Mouse (Mus musculus) ovary, postnatal 14 days (tissue): Measurements from ENCODE around the gene Hdac9.

Experiments
- DNase-seq: peaks from one replicate; pipeline ENCODE4 v3.0.0; 2022; ENCODE audit warnings: low spot score

Gene Hdac9

DNA sequence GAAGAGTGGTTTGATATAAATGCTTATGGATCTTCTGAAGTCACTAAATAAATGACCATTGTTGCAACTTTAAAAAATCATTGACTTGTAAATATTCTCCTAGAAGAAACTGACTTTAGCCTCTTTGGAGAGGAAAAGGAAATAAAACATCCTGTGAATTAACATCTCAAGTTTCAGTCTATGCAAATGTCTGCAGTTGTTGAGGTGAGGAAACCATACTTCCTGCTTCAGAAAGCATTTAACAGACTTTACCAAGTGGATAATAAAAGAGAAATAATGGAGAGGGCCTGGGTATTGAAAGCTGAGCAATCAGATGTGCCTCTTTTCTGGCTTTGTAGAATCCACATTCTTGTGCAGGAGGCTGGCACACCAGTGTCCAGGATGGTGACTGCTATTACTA is 110.4 kb downstream of the Hdac9 start:
- no peak for DNase-seq

DNA sequence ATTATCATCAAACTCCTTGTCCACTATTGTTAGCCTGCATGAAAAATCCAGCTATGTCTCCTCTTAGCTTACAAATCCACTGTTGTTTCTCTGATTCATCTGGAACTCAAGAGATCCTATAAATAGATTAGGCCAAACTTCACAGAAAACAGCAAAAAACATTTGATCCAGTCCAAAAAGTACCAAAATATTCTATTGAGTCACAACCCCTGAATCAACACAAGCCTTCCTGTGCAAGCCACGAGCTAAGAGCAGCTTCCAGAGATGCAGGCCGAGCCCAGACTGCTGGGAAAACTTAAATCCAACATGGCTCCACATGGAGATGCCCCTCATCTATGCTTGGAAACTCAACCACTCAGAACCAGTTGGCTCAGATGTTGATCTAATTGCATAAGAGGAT is 113.2 kb downstream of the Hdac9 start:
- no peak for DNase-seq

DNA sequence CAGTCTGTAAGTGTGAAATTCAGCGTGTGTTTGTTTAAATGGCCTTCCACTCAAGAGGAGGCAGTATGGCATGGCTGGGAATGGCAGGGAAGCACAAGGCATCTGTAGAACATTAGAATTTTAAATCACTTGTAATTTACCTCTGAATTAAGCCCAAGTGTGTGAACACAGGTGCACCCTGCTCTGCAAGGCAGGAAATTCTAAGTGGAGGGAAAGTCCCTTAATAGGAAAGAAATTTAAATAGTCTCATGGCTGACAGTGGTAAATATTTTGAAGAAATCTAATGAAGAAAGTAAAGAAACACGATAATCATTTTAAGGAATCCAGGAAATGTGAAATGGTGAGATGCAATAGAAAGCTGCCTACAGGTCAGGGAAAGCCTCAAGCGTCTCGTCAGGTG is 114.6 kb downstream of the Hdac9 start:
- DNase-seq: no peak

DNA sequence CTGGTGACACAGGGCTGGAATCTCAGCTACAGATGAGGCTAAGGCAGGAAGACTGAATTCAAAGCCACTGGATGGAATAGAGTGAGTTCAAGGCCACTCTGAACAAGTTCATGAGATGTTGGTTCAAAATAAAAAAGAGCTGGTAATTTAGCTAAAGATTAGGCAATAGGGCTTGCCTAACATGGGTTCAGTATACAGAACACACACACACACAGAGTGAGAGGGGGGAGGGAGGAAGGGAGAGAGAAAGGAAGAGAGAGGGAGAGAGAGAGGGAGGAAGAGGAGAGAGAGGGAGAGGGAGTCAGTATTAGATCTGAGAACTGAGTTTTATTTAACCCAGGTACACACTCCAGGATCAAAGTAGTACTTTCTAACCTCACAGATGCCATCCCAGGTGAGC is 115.1 kb downstream of the Hdac9 start:
- no peak for DNase-seq

DNA sequence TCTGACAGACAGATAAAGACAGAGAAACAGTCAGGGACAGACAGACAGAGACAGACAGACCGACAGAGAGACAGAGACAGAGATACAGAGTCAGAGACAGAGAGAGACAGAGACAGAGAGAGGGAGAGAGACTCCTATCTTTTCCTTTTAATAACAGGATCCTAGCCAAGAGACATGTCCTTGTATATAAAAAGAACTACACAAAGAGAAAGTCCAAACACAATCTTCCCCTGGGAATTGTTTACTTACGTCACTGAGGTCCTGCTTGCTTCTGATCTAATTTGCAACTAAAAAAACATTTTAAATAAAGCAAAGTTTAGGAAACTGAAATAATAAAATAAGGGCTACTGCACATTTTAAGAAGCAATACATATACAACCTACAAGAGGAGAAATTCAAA is 119.5 kb downstream of the Hdac9 start:
- DNase-seq: no peak

DNA sequence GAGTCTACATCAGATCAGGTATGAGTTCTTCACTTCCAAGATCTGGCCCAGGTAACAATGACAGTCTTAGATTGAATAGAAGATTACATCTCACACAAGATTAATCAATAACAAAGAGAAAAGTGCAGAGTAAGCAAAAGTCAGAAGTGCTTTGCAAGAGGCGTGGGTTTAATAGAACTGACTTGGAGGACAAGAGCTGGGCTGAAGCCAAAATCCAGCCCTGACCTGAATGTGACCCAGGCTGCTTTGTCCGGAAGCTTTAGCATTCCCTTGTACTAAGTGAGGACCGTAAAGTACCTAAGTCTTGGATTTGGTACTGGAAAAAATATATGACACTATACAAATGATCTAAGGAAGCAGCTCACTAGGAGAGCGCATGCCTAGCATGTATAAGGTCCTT is 121.4 kb downstream of the Hdac9 start:
- DNase-seq: no peak

DNA sequence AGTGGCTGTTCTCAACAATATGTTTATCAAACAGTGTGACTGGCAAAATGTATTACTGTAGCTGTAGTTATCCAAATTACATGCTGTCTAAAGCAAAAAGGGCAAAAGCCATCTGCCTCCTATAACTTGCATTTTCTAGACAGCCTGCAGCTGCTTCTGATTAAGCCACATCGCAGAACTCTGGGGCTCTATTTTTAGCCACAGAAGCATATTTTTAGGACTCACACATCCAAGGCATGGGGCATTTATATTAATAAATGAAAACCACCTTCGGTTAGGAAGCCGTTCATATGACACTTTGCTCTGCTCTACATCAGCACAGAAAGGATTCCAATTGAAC is 124.8 kb downstream of the Hdac9 start:
- DNase-seq: no peak

DNA sequence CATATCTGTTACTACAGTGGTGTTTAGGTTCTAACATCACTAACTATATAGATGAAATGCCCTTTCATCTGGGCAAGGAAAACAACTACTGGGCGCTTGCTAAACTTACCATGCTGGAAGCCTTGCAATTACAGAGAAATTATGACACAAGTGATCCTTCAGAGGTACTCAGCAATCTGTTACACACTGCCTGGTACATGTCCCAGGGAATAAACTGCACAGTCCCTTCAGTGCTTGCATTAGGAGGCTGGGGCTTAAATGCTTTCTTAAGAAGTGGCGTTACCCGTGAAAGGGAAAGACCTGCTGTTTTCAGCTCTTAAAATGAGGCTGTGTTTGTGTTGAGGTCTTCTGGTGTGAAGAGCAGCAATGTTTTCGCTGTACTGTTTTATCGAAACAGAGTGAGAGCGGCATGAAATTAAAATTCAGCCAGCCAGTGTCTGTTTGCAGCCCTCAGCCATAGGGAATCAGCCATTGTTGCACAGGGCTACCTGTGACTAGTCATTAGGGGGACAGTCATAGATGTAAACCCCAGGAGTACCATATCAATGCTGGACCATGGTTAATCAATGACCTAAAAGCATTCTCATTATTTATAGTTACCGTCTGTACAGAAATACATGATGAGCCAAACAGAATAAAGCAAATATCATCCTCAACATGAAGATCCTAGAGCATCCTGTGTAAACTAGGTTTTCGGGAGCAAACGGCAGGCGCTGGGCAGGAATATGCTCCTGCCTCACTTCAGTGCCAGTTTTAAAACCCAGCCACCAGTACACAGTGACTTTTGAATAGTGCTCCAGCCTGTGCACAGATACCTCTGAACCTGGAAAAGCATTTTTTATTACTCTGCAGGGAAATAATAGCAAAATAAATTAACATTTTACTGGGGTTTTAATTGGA is 125.4 kb downstream of the Hdac9 start:
- no peak for DNase-seq

DNA sequence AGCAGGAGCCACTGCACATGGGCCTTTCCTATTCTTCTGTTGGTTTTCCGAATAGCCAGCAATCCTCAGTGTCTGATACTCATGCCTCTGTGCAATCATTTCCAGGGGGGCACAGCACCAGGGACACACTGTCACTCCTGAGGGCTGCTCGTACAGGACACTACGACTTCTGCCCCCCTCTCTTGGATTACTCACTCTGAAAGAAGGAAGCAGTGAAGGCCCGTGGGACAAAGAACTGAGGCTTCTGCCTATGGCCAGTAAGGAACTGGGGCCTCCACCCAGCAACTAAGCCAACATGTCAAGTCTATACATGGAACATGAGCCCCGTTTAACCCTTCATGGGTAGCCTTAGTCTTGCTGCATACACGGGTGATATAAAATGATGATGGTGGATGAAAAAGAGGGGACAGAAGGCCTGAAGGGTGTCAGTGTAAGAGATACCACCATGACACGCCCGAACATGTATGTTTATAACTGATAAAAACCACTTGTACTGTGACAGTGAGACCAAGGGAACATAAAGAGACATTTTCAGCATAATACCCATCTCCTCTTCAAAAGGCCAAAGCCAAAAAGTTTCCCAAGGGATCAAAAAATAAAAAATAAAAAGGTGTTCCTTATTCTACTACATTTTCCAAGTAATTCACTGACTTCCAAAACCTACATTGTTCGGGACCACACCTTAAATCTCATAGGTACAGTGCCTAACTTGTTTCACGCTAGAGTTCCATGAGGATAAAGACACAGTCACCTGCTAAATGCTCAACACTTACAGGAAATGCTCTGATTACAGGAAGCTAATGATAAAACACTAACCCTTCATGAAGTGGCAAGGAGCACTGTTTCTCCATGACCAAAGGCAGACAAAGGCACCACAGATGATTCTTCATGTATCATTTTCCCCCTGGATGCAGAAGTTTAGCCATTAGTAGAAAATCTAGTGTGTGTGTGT is 127.6 kb downstream of the Hdac9 start:
- no peak for DNase-seq

DNA sequence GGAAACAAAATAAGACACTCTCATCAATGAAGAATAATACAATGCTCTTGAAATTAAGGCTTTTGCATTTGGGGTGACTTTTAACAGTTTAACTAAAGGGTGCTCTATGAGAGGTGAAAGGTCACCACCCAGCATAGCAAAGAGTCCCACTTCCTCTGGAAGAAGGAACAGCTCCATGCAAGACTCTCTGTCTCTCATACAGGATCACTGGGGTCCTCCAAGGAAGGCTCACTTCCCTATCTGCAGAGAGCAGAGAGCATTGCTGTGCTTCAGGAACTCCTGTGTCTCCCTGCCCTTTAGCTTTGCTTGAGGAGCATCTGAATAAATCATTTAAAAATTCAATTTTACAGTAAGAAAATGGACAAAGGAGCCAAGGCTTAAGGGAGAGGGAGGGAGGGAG is 129.5 kb downstream of the Hdac9 start:
- DNase-seq: no peak

DNA sequence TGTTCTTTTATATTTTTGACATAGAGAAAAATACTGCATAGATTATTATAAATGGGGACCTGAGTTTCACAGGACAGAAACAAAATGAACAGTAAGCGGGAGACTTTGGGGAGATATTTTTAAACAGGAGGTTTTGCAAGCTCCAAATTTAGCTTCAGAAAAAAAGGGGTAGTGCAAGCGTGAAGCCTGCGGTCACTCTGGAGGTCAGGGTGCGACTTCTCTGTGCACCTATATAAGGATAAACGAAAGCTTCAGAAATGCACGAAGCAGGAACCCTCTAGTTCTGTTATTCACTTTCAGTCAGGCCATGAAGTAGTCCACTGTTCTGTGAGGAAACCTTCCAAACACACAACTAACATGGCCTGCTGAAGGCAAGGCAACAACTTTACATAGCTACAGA is 133.3 kb downstream of the Hdac9 start:
- no peak for DNase-seq

DNA sequence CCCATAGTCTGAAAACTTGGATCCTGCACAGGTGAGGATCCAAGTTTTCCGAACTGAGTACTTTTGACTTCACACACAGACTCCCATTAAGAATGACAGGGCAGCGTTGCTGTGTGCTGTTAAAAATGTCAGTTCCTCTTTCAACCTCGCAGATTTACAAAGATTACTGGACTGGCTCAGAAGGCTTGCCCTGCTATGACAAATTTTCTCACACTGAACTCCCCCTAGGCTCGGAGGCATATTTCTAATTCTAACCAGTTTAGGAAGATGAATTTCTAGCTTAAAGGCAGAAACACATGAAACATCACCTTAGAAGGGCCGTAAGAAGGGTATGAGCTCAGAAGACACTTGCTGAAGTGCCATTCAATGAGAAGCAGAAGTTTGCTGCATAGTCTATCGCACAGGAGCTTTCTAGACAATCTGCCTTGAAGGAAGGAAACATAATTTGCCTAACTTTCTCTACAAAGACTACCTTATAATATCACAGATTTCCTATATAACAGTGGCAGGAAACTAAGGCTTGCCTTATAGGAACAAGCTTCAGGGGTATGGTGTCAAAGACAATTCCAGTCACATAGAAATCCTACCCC is 137.4 kb downstream of the Hdac9 start:
- no peak for DNase-seq

DNA sequence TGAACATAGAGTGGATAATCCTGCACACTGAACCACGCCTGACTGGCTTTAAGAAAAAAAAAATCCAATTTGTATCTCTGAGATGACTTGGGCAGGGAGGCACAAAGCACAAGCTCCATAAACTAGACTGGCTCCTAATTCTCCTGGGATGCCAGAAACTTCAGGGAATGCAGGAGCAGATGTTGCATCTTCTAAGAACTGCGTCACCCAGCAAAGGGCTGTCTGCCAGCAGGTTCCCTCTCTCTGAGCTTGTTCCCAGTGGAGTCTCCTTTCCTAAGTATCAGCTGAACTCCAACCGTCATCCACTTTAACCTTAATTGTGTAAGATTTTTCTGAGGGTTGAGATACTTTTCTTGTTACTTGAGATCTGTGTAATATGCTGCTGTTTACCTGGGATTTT is 140.7 kb downstream of the Hdac9 start:
- no peak for DNase-seq

DNA sequence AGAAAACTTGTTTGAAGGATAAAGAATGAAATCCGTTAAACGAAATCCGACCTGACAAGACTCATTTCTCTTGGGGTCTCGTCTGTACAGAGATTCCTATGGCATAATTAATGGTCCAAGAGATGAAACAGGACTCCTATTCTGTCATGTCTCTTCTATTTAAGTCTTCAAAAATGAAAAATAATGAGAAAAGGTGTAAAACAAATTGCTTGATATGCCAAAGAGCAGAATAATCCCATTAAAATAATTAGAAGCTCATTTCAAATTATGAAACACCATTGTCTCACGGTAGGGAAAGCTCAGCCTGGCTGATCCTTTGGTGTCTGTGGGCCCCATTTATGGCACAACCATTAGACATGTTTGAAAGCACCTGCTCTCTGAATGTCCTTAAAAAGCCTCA is 142.8 kb downstream of the Hdac9 start:
- no peak for DNase-seq

DNA sequence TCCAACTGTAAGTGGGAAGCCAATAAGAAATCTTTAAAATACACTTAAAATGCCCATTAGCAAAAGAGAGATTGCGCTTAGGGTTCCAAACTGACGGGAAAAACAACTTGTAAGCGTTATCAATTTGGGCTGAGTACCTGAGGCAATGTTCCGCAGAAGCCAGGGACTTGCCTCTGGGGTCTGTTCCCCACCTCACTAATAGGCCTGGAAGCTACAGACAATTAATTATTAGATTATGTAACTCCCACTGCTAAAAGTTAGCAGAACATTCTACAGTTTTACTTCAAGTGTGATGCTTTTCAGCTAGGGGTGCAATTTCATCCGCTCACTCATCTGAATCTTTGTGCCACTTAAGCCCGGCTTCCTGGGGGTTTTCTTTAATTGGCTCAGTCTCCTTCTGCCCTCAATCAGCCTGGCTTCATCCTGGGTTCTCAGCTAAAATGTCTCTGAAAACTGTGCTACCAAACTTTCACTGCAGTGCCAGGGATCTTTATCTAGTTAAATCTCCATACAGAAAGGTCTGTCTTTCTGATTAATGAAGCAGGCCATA is 149.6 kb downstream of the Hdac9 start:
- no peak for DNase-seq

DNA sequence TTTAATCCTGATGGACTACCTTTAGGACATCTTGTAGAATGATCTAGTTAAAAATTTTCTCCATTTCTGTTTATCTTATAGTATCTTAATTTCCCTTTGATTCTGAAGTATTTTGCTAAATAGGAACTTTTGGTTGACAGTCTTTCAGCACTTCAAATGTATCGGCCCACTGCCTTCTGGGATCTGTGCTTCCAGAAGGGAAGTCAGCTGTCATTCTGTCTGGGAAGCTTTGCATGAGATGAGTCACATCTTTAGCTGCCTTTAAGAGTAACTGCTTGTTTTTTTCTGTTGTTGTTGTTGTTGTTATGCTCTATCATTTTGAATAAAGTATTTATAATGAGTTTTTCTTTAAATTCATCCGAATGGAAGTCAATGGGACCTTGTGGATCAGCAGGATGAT is 169.6 kb downstream of the Hdac9 start:
- DNase-seq: no peak

DNA sequence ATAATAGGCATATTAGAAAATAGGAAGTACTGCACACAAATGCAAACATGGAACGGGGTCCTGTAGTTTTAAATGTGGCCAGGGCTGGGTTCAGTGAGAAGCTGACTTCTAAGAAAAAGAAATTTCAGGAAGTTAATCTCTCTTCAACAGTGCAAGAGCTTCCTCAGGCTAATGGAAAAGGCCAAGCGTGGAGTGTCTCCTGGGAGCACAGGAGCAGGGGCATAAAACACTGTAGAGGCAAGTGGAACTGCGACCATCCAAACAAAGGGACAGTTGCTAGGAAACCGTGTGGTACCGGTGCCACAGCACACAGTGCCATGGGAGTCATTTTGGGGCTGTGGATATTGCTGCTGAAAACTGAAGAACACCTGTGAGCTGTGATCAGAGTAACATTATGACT is 191.7 kb downstream of the Hdac9 start:
- no peak for DNase-seq

DNA sequence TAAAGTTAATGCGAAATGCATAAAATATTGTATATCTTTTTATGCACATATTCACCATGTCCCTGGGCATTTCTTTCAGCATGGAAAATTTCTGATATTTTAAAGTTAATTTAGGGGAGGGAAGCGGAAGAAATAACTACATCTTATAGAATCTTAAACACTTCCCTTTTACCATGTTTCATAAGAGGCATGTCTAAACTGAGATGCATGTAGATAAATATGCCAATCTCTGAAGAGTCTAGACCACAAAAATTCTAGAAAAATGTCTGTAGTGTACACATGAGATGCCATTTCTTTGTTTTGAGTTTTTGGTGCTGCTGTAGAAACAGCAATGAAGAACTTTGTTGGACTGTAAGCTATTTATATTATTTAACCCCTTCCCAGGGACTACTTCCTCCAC is 192.6 kb downstream of the Hdac9 start:
- DNase-seq: no peak

DNA sequence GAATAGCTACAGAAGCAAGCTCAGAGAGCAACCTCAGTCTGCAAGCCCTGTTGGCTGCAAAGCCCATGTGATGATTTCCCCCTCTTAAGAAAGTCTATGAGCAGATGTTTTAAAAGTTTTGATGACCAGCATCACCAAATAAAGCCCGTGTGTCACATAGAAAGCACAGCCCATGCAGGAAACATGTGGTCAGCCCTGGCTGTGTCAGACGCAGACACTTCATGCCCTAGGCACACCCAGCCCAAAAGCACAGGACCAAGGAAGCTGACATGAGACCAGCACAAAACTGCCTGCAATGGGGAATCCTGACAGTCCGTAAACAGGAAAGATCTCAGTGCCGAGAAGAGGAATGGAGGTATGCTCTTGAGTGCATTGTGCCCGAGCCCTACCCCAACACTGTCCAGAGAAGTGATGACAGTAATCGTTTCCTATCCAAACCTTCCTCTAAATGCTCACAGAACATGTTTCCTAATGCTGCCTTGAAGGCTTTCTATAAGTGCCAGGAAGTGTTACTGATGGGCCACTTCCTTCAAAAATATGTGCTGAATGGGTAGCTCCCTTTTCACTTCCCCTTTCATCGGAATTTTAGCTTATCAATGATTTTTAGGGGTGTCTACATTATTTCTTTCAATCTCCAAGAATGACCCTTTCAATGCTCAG is 193.9 kb downstream of the Hdac9 start:
- DNase-seq: no peak

DNA sequence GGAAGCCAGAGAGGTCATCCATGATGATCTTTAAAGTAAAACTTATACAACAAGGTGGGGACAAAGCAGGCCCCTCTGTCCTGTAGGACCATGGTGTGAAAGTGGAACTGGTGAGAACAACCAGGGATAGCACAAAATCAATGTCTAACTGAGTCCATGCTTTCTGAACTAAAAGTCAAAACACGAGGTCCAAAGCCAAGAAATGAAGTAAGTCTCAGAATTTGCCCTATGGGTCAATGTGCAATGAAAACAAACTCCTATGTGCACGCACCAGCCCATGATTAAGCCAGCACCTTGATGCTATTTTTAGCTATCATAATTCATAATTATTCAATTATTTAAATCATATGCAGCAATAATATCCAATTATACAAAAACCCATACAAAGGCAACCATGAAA is 196.0 kb downstream of the Hdac9 start:
- no peak for DNase-seq

DNA sequence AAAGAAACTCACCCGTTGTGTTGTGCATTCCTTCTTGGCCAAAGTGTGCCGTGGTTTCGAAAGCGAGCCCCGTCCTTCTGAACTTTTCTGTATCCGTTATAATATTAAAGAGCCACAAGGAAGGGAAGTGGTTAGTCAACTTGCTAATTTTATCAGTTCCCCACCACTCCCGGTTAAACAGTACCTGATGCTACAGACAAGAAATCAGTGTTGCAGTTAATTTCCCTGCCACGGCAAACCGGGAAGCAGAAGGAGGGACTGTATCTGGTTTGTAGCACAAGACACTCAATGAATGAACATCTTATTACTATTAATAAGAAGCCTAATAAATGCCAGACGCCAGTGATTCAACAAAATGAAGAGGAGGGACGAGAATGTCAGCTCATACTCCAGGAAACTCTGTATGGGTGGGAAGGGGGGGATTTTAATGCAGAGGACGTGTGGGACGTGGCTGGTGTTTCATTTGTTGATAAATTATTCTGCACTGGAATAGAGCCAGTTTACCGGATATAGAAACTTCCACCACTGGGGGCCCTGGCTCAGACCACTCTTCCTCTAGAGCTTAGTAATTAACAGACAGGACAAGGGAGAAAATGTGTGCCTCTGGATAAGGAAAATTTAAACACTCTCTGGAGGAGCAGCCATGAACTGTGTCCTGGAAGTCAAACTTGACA is 202.5 kb downstream of the Hdac9 start:
- no peak for DNase-seq

DNA sequence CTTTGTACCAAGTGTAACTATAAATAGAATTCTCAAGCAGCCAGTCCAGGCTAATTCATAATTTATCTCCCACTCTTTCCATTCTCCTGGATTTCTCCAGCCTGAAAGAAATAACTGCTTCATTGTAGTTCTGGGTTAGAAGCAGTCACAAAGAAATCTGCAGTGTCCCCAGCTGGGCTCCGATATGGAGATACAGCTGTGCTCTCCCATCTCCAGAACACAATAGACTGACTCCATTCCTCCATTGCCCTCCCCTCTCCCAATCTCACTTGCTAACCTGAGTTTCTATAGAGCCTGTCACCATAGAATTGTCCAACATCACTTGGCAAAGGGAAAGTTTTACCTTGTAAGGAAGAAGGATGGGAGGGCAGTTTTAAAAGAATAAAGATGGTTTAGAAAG is 218.9 kb downstream of the Hdac9 start:
- no peak for DNase-seq
